In the genomic region with DNA sequence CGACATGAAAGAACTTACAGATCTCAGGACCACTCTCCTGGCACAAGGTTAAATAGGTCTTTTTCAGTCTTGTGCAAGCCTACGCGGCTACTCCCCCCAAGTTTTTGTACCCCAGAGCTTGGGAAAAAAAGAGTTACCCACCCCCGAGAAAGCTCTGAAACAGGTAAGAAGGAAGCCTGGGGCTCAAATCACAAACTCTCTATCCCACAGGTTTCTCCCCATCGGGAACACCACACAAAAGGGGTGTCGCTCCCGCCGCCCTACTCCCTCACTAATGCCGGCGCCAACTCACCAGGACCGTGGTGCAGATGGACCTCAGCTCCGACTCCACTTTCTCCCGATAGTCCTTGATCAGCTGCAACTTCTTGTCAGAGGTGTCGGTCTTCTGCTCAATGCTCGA, we compare ENCODE assay signal across 8 mouse cellular contexts. TPM values are rescaled to one million over a fixed set of nuclear protein-coding genes. Genes with fewer than 3 reads are reported as not detected.
A peak's percentile ranks its signal among the peaks of the same experiment; 100 is the strongest.
DNase-seq lines count a peak whose midpoint lies in the region; ATAC-seq and TF ChIP-seq lines count a peak whose summit lies in the region.

No protein-coding gene starts in this region.

- DNase-seq in kidney, postnatal 14 days = no peak
- DNase-seq in ES-E14 (ENCODE audit: low read depth, low spot score) = no peak
- peak; percentile 20 for DNase-seq in embryo, embryonic 10.5 days (ENCODE audit: low spot score)
- peak; percentile 31 for DNase-seq in hindbrain, embryonic 10.5 days (ENCODE audit: low spot score)
- DNase-seq in thymus, postnatal 25 days = peak; percentile 18

- H3K4me3 ChIP-seq in kidney, embryonic 15.5 days (replicated peaks) = peak overlapping the region; percentile 96
- peak overlapping the region; percentile 76 to 94 for H3K4me3 ChIP-seq in ES-E14 (ENCODE audit: insufficient read depth in 1 of 2, low read depth in 1 of 2, low read length in 2 of 2, poor library complexity in 1 of 2, severe bottlenecking in 1 of 2)
- H3K4me3 ChIP-seq in hindbrain, embryonic 10.5 days = peak overlapping the region; percentile 86
- H3K4me3 ChIP-seq in lung, embryonic 15.5 days = peak overlapping the region; percentile 97

- H3K27me3 ChIP-seq in kidney, embryonic 15.5 days = no peaks in the 10 kb centered on the region
- no peaks in the 10 kb centered on the region for H3K27me3 ChIP-seq in hindbrain, embryonic 10.5 days (ENCODE audit: insufficient read depth, poor library complexity, severe bottlenecking)
- H3K27me3 ChIP-seq in lung, embryonic 15.5 days = no peaks in the 10 kb centered on the region

- H3K4me2 ChIP-seq in kidney, embryonic 15.5 days = peak overlapping the region; percentile 62
- H3K4me2 ChIP-seq in lung, embryonic 15.5 days = peak overlapping the region; percentile 73

- under 1% methylated on average over 15 of the region's 15 CpGs for WGBS in kidney, embryonic 15.5 days
- under 1% methylated on average over 15 of the region's 15 CpGs for WGBS in hindbrain, embryonic 10.5 days
- WGBS in lung, embryonic 15.5 days = under 1% methylated on average over 13 of the region's 15 CpGs

- peaks cover 10% of the 10 kb centered on the region for H3K9me3 ChIP-seq in kidney, embryonic 15.5 days (replicated peaks)
- no peaks in the 10 kb centered on the region for H3K9me3 ChIP-seq in ES-E14 (ENCODE audit: control insufficient read depth, insufficient read depth, low read depth, low read length)
- peaks cover 37% of the 10 kb centered on the region for H3K9me3 ChIP-seq in hindbrain, embryonic 10.5 days
- no peaks in the 10 kb centered on the region for H3K9me3 ChIP-seq in lung, embryonic 15.5 days

- in situ Hi-C loops in ES-E14 (cut with MboI; ENCODE audit: low sequenced_read_pairs in 2 of 2, unreplicated experiment in 2 of 2) = no loop called here

- peak overlapping the region; percentile 97 for H3K9ac ChIP-seq in kidney, embryonic 15.5 days
- H3K9ac ChIP-seq in ES-E14 (ENCODE audit: insufficient read depth, low read depth, low read length, poor library complexity, severe bottlenecking) = peak overlapping the region; percentile 83
- H3K9ac ChIP-seq in lung, embryonic 15.5 days = peak overlapping the region; percentile 99

- ATAC-seq in kidney, embryonic 15.5 days (replicated peaks; ENCODE audit: low FRiP score) = no peak
- no peak for ATAC-seq in lung, embryonic 15.5 days (ENCODE audit: borderline replicate concordance, extremely low read depth, low FRiP score, low TSS enrichment)
- ATAC-seq in granulocyte monocyte progenitor cell, adult 5-6 weeks (replicated peaks; ENCODE audit: poor library complexity, severe bottlenecking) = no peak

- peaks cover 27% of the 10 kb centered on the region for H3K4me1 ChIP-seq in kidney, embryonic 15.5 days
- peaks cover 7 to 9% of the 10 kb centered on the region in 2 experiments for H3K4me1 ChIP-seq in ES-E14 (ENCODE audit: control insufficient read depth in 2 of 2, insufficient read depth in 2 of 2, low read length in 2 of 2, poor library complexity in 1 of 2)
- H3K4me1 ChIP-seq in hindbrain, embryonic 10.5 days (replicated peaks) = peaks cover 26% of the 10 kb centered on the region
- H3K4me1 ChIP-seq in lung, embryonic 15.5 days = peaks cover 19% of the 10 kb centered on the region

- H3K27ac ChIP-seq in kidney, embryonic 15.5 days = 0 out of 2 replicates have a peak overlapping the region, but pooled peaks have one; percentile 37
- H3K27ac ChIP-seq in ES-E14 (ENCODE audit: insufficient read depth, low read depth, low read length, poor library complexity, severe bottlenecking) = peak overlapping the region; percentile 27; the same call in 1 of the 2 replicates
- H3K27ac ChIP-seq in hindbrain, embryonic 10.5 days = peak overlapping the region; percentile 91
- H3K27ac ChIP-seq in lung, embryonic 15.5 days = peak overlapping the region; percentile 53

- H3K36me3 ChIP-seq in kidney, embryonic 15.5 days = peaks cover 36% of the 10 kb centered on the region
- H3K36me3 ChIP-seq in ES-E14 (ENCODE audit: control insufficient read depth, insufficient read depth, low read length, poor library complexity, severe bottlenecking) = peaks cover 14% of the 10 kb centered on the region
- H3K36me3 ChIP-seq in hindbrain, embryonic 10.5 days = peaks cover 43% of the 10 kb centered on the region
- H3K36me3 ChIP-seq in lung, embryonic 15.5 days = peaks cover 26% of the 10 kb centered on the region

TF ChIP-seq in ES-E14, 5 proteins besides CTCF, POLR2A, EP300 and RAD21:
- no peak for TF ChIP-seq CHD2 (IDR thresholded peaks at IDR 0.05; ENCODE audit: low read depth, low read length)
- no peak for TF ChIP-seq ZNF384 (IDR thresholded peaks at IDR 0.05; ENCODE audit: low read depth, low read length)
- TF ChIP-seq HCFC1 (IDR thresholded peaks at IDR 0.05; ENCODE audit: borderline replicate concordance, insufficient read depth, low read length) = no peak
TF ChIP-seq in ES-E14: peak in this region for 0.

RNA-seq across cellular contexts. Expression of a gene that starts 0.9 kb away (rescaled TPM):
- 741 and 774 TPM in 2 replicates for polyA plus RNA-seq in kidney, embryonic 15.5 days (2015; fragmentation: Nextera tagmentation; extraction: Ambion mirVana)
- 407 and 596 TPM in 2 replicates for total RNA-seq in ES-E14 (2012; rRNA removed)
- 1,017 and 1,052 TPM in 2 replicates for polyA plus RNA-seq in hindbrain, embryonic 10.5 days (2016; fragmentation: Nextera tagmentation; extraction: Ambion mirVana)
- 726 and 736 TPM in 2 replicates for polyA plus RNA-seq in lung, embryonic 15.5 days (2015; fragmentation: Nextera tagmentation; extraction: Ambion mirVana)
- 218 and 229 TPM in 2 replicates for total RNA-seq in granulocyte monocyte progenitor cell, adult 5-6 weeks (2014; fragmentation: Nextera tagmentation)
- 198 and 212 TPM in 2 replicates for total RNA-seq in granulocyte monocyte progenitor cell, adult 5-6 weeks (2017)

RNA-seq across cellular contexts. Expression of a gene that starts 43.1 kb away (rescaled TPM):
- polyA plus RNA-seq in kidney, embryonic 15.5 days (2015; fragmentation: Nextera tagmentation; extraction: Ambion mirVana) = 42.9 and 44.9 TPM in 2 replicates
- 56.7 and 77.3 TPM in 2 replicates for total RNA-seq in ES-E14 (2012; rRNA removed)
- 31.8 and 40.7 TPM in 2 replicates for polyA plus RNA-seq in hindbrain, embryonic 10.5 days (2016; fragmentation: Nextera tagmentation; extraction: Ambion mirVana)
- polyA plus RNA-seq in lung, embryonic 15.5 days (2015; fragmentation: Nextera tagmentation; extraction: Ambion mirVana) = 46.6 and 51.1 TPM in 2 replicates
- 40.7 and 44.9 TPM in 2 replicates for total RNA-seq in granulocyte monocyte progenitor cell, adult 5-6 weeks (2014; fragmentation: Nextera tagmentation)
- total RNA-seq in granulocyte monocyte progenitor cell, adult 5-6 weeks (2017) = 52.1 and 54.9 TPM in 2 replicates

Comparison
In these comparisons a context has a peak if more than half of its experiments do, and no peak if none do; other contexts are left out.
1. H3K27ac ChIP-seq: peak in every context shown above with its lines; median percentile 91 in hindbrain, embryonic 10.5 days; 53 in lung, embryonic 15.5 days; 37 in kidney, embryonic 15.5 days; 27 in ES-E14.
2. DNase-seq: peak in embryo, embryonic 10.5 days (single experiment), hindbrain, embryonic 10.5 days (single experiment) and thymus, postnatal 25 days (single experiment); none in kidney, postnatal 14 days (single experiment) and ES-E14 (single experiment).
3. Peak in every context shown above with its lines, with median percentiles within 50 percentile points of each other: H3K4me3 ChIP-seq and H3K9ac ChIP-seq.